Mouse (Mus musculus) liver, adult 2 months (tissue): ENCODE data around the gene Cklf.

Source experiments
- CTCF ChIP-seq: fragments of 200-500 bp; IDR thresholded peaks from 2 replicates; pipeline ENCODE4 v1.5.1; 2011; ENCODE audit warnings: low read depth, low read length, control low read depth
- POLR2A ChIP-seq: fragments of 200-500 bp; IDR thresholded peaks from 2 replicates; pipeline ENCODE4 v1.6.1; 2011; ENCODE audit warnings: low read length, control low read depth; ENCODE audit not compliant: insufficient read depth; ENCODE audit errors: extremely low read depth

DNA sequence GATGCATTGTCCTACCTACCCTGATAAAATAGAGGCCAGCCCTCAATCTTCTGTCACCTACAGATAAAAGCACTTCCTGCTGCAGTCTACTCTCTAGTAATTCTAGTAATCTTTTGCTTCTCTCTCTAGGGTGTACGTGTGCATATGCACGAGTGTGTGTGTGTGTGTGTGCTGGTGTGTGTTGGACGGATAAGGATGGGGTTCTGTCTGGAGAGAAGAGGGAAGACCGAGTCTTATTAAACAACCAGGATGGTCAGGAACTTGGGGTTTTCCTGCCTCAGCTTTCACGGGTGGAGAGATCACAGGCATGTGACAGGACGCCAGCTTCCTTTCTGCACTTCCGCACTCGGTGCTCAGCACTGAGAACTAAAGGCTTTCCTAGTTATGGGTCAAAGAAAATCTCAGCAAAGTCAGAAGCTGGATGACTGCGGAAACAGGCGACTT, 11.2 kb upstream of the Cklf start:
- TF ChIP-seq CTCF (no peak), POLR2A (no peak)
